Mouse (Mus musculus) hindbrain, postnatal 0 days (tissue): ENCODE measurements around the gene Figla. TPM values are rescaled to one million over a fixed set of nuclear protein-coding genes. Genes with fewer than 3 reads are reported as not detected.
A peak's percentile ranks its signal among the peaks of the same experiment; 100 is the strongest.

Experiments
- ATAC-seq: fragments of 200-750 bp; cut with Nextera tagmentation; 2 replicates; pipeline ENCODE4 v1.8.0; 2017; ENCODE audit warnings: mild to moderate bottlenecking, moderate TSS enrichment, moderate library complexity
- DNase-seq: peaks from one replicate; pipeline ENCODE4 v3.0.0-alpha.2; 2015; ENCODE audit warnings: low spot score
- H3K27ac ChIP-seq: fragments of 300-500 bp; sonication (generic); 2 replicates; pipeline ENCODE4 v1.5.1; 2014; ENCODE audit warnings: mild to moderate bottlenecking
- H3K27me3 ChIP-seq: fragments of 300-500 bp; sonication (generic); 2 replicates; pipeline ENCODE4 v1.6.1; 2014; ENCODE audit warnings: low read length, mixed read lengths; ENCODE audit not compliant: insufficient read depth
- H3K36me3 ChIP-seq: fragments of 300-500 bp; sonication (generic); 2 replicates; pipeline ENCODE4 v1.6.1; 2014; ENCODE audit warnings: low read length, mixed read lengths; ENCODE audit not compliant: insufficient read depth
- H3K4me1 ChIP-seq: fragments of 300-500 bp; sonication (generic); 2 replicates; pipeline ENCODE4 v1.6.1; 2014; ENCODE audit warnings: antibody characterized with exemption, low read length, mixed read lengths; ENCODE audit not compliant: insufficient read depth
- H3K4me2 ChIP-seq: fragments of 300-500 bp; sonication (generic); 2 replicates; pipeline ENCODE4 v1.6.1; 2014; ENCODE audit warnings: low read depth, mild to moderate bottlenecking, low read length, moderate library complexity, mixed read lengths
- H3K4me3 ChIP-seq: fragments of 300-500 bp; sonication (generic); 2 replicates; pipeline ENCODE4 v1.5.1; 2014; ENCODE audit warnings: low read length
- H3K9ac ChIP-seq: fragments of 300-500 bp; sonication (generic); replicated peaks from 2 replicates; pipeline ENCODE4 v1.6.1; 2014; ENCODE audit warnings: mild to moderate bottlenecking, low read length, moderate library complexity, mixed read lengths
- H3K9me3 ChIP-seq: fragments of 300-500 bp; sonication (generic); 2 replicates; pipeline ENCODE4 v1.6.1; 2016; ENCODE audit warnings: low read length, mixed read lengths
- CTCF ChIP-seq: IDR thresholded peaks from 2 replicates; pipeline ENCODE4 v1.5.1; 2016; ENCODE audit warnings: antibody characterized with exemption, control low read depth, low read depth
- WGBS: fragments of 180-500 bp; shearing (Covaris S2); extraction: QIAGEN DNeasy Blood & Tissue Kit; methylation state at CpG from one replicate; pipeline ENCODE4 v1.1.7; 2014; 5-methylcytosine and 5-hydroxymethylcytosine counted together
- polyA plus RNA-seq: library from polyadenylated mRNA; unstranded; fragments of >200 nt; fragmentation: Nextera tagmentation; extraction: Ambion mirVana; gene quantifications from 2 replicates; pipeline ENCODE4 v1.2.1, GENCODE M21; 2015
- total RNA-seq: library from RNA; depleted of rRNA; stranded (reverse); fragments of >200 nt; gene quantifications from 2 replicates; pipeline ENCODE4 v1.2.3, GENCODE M21; 2014

Gene Figla
- total and polyA plus RNA-seq, 2 experiments from 2014 or later, result not detected

DNA sequence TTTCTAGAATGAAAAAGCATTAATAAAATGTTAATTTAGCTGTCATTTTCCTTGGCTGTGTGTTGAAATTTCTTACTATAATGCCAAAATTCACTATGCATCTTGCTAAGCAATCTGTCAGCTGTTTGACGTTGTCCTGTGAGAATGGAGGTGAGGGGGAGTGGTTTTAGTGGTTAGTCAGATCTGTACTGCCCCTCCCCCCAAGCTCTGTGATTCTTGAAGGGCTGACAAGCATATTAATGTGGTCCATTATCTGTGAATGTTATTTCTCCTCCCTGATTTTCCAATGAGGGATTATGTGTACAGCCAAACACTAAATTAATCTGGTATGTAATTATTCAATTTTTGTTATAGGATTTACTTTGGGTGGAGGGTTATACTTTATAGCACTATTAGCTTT is 42.5 kb downstream of the Figla start:
- no peak overlapping the region for H3K4me3 ChIP-seq
- no peak overlapping the region for H3K27ac ChIP-seq
- H3K4me1 ChIP-seq, result peaks cover 18% of the 10 kb centered on the region; the same call in 1 of the 2 replicates
- H3K4me2 ChIP-seq, result no peak overlapping the region
- no peak for TF ChIP-seq CTCF
- H3K36me3 ChIP-seq, result no peaks in the 10 kb centered on the region
- DNase-seq (peak; percentile 54), ATAC-seq (no peak)
- no peaks in the 10 kb centered on the region for H3K9me3 ChIP-seq
- WGBS, result 5% methylated on average over 1 of the region's 1 CpGs
- H3K9ac ChIP-seq, result no peak overlapping the region
- H3K27me3 ChIP-seq, result no peaks in the 10 kb centered on the region

DNA sequence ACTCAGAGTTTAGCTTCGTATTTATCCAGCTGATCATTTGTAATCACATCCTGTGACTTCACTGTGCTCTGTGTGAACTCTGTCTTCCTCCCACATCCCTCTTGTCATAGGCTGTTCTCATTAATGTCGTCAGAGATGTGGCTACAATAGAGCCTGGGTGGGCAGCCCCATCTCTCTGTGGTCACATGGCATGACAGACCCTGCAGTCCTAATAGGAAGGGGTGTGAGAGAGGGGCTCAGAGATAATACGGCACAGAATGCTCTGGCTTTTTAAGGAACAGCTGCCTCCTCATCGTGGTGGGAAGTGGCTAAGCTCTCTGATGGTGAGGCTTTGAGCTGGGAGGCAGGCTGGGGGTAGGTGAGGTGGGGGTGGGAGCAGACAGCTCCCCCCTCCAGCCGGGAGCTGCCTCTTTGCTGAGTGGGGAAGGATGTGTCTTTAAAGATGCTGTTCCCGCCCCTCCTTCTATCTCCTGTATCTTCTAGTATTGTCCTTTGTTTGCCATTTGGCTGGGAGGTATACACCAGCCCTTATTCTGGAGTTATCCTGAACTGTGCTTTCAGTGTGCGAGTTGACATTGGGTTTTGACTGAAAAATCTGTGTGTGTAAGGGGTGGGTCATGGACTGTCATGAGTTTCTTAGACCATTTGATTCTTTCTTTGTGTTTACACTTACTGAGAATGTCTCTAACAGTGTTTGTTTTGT is 43.3 kb downstream of the Figla start:
- ATAC-seq (peak; percentile 76), DNase-seq (peak; percentile 49)
- H3K27me3 ChIP-seq, result no peaks in the 10 kb centered on the region
- H3K4me3 ChIP-seq, result no peak overlapping the region
- TF ChIP-seq CTCF, result no peak
- H3K9ac ChIP-seq, result no peak overlapping the region
- H3K4me2 ChIP-seq, result peak overlapping the region; percentile 19; the same call in 1 of the 2 replicates
- peaks cover 23% of the 10 kb centered on the region for H3K4me1 ChIP-seq
- H3K27ac ChIP-seq, result peak overlapping the region; percentile 69
- 24% methylated on average over 7 of the region's 7 CpGs for WGBS
- no peaks in the 10 kb centered on the region for H3K9me3 ChIP-seq
- H3K36me3 ChIP-seq, result no peaks in the 10 kb centered on the region

DNA sequence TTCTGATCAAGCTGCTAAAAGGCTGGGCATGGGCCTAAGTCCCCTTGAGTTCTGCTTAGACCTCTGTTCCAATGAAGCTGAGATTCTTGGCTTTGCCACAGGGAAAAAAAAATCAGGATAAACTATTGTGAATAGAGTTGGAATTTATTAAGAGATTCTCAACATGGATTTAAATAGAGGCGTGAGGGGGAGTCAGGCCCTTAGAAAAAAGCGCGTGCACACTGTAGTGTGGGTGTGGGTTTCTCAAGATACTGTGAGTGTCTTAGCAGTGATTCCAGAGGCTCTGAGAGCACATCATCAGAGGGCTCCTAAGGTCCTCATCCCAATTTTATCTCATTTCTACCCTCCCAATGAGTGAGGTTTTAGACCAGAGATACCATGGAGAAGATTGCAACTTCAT is 44.2 kb downstream of the Figla start:
- no peak overlapping the region for H3K4me3 ChIP-seq
- DNase-seq (no peak), ATAC-seq (no peak)
- no peak overlapping the region for H3K4me2 ChIP-seq
- no peak overlapping the region for H3K9ac ChIP-seq
- H3K9me3 ChIP-seq, result no peaks in the 10 kb centered on the region
- TF ChIP-seq CTCF, result no peak
- no peaks in the 10 kb centered on the region for H3K36me3 ChIP-seq
- H3K27ac ChIP-seq, result no peak overlapping the region
- WGBS, result 93% methylated on average over 3 of the region's 3 CpGs
- no peaks in the 10 kb centered on the region for H3K27me3 ChIP-seq
- peaks cover 31% of the 10 kb centered on the region for H3K4me1 ChIP-seq

DNA sequence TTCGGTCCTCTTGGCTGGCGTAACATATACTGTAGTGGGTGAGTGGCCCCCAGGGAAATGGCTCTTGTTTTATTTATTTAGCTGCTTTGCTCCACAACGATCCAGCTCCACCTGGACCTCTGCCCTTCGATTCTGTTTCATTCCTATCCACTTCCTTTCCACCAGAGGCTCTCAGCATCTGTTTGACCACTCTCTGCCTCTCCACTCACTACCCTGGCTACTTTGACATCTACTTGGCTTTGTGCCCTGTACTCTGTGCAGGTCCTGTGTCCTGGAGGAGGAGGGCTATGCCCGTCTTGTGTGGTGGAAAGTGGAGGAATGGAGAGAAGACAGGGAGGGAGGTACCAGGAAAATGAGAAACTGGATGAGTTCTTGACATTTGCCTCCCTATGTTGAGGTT is 46.3 kb downstream of the Figla start:
- H3K9ac ChIP-seq, result no peak overlapping the region
- H3K4me2 ChIP-seq, result no peak overlapping the region
- no peak overlapping the region for H3K4me3 ChIP-seq
- H3K4me1 ChIP-seq, result peaks cover 34% of the 10 kb centered on the region
- TF ChIP-seq CTCF, result no peak
- no peaks in the 10 kb centered on the region for H3K27me3 ChIP-seq
- no peaks in the 10 kb centered on the region for H3K36me3 ChIP-seq
- 35% methylated on average over 5 of the region's 5 CpGs for WGBS
- ATAC-seq, result no peak
- H3K9me3 ChIP-seq, result no peaks in the 10 kb centered on the region
- no peak for DNase-seq
- peak overlapping the region; percentile 69 for H3K27ac ChIP-seq

DNA sequence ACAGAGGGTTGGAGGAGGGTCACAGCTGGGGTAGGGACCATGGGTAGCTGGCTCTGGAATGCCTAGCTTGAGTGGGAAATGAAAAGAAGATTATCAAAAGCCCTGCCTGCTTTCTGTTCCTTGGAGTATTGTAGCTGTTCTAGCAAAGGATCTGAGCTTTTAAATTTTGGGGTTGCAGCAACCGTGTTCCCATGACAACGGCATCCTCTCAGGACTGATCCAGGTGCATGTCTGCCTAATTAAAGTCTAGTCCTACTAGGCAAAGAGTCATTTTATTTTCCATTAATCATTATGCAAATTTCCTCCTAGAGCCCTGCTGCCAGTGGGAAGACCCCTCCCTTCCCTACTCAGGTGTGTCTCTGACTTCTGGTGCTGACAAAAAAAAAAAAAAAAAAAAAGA is 46.7 kb downstream of the Figla start:
- Histone ChIP-seq H3K4me2 (no peak overlapping the region), H3K27me3 (no peaks in the 10 kb centered on the region), H3K9me3 (no peaks in the 10 kb centered on the region), H3K4me3 (no peak overlapping the region), H3K27ac (peak overlapping the region; percentile 69), H3K4me1 (peaks cover 34% of the 10 kb centered on the region), H3K9ac (no peak overlapping the region), H3K36me3 (no peaks in the 10 kb centered on the region)
- 42% methylated on average over 2 of the region's 2 CpGs for WGBS
- peak; percentile 48 for DNase-seq
- no peak for ATAC-seq
- TF ChIP-seq CTCF, result no peak

DNA sequence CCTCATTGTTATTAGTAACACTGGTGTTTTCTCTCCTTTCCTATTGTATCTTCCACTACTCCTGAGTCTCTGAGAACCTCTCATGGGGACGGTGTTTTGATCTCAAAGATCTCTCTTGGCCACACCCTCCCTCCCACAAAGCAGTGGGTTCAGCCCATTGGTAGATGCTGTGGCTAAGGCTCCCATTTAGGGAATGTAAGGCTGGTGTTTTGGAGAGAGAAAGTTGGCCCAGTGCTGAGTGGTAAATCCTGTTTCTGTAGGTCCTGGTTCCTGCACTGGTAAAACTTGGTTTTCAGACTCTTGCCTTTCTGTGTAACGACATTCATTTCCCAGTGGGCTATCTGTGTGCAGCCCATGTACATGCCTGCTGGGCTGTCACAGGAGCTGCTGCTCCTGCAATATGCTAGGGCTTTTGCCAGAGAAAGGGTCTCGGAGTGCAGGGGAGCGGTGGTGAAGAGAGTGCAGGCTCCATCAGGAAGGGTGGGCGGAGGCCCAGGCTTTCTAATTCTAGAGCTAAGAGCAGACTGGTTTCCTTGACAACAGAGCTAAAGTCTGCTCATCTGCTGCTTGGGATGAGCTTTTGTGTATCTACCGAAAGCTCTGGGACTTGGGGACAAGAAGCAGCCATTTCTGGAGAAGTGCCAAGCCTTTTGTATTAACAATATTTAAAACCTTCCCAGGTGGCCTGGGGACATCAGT is 48.5 kb downstream of the Figla start:
- H3K4me2 ChIP-seq, result no peak overlapping the region
- TF ChIP-seq CTCF, result no peak
- DNase-seq (peak; percentile 87), ATAC-seq (peak; percentile 66)
- H3K9me3 ChIP-seq, result no peaks in the 10 kb centered on the region
- H3K4me3 ChIP-seq, result no peak overlapping the region
- H3K36me3 ChIP-seq, result no peaks in the 10 kb centered on the region
- no peaks in the 10 kb centered on the region for H3K27me3 ChIP-seq
- peaks cover 29% of the 10 kb centered on the region for H3K4me1 ChIP-seq
- H3K27ac ChIP-seq, result peak overlapping the region; percentile 84
- no peak overlapping the region for H3K9ac ChIP-seq
- 14% methylated on average over 6 of the region's 6 CpGs for WGBS

DNA sequence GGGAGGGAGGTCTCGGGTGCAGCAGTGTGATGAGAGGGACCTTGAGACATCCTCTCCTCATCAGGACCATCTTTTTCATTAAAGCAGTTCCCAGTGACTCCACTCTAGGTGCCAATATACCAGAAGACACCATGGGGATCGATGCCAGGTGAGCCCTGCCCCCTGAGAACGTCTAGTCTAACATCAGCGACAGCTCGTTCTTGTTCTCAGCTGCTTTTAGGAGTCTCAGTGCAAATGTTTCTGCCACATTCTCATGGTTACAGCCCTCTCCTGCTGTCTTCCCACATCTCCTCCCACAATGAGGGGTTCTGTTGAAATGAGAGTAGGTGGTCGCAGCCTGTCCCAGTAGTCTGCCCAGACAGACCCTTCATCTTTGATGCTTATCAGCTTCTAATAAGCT is 50.8 kb downstream of the Figla start:
- DNase-seq, result no peak
- TF ChIP-seq CTCF, result no peak
- Histone ChIP-seq H3K4me2 (no peak overlapping the region), H3K4me3 (no peak overlapping the region), H3K36me3 (no peaks in the 10 kb centered on the region), H3K4me1 (peaks cover 29% of the 10 kb centered on the region), H3K27me3 (no peaks in the 10 kb centered on the region), H3K9me3 (no peaks in the 10 kb centered on the region), H3K27ac (no peak overlapping the region), H3K9ac (no peak overlapping the region)
- 66% methylated on average over 6 of the region's 6 CpGs for WGBS
- no peak for ATAC-seq
